Mouse (Mus musculus): Measurements from ENCODE around the gene Mrfap1. TPM values are rescaled to one million over a fixed set of nuclear protein-coding genes. Genes with fewer than 3 reads are reported as not detected.

Gene Mrfap1
- polyA plus RNA-seq, 1 experiment, result 102 TPM

GRCm38 (mm10) chr5:36786052-36786451 lies 10.5 kb downstream of the Mrfap1 start:
- DNase-seq (ENCODE audit: low read depth), result no peak

DNA sequence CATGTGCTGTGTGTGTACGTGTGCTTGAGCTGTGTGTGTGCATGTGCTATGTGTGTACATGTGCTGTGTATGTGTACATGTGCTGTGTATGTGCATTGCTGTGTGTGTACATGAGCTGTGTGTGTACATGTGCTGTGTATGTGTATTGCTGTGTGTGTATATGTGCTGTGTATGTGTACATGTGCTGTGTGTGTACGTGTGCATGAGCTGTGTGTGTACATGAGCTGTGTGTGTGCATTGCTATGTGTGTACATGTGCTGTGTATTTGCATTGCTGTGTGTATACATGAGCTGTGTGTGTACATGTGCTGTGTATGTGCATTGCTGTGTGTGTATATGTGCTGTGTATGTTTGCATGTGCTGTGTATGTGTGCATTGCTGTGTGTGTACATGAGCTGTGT lies 17.1 kb downstream of the Mrfap1 start:
- DNase-seq (ENCODE audit: low read depth), result no peak

DNA sequence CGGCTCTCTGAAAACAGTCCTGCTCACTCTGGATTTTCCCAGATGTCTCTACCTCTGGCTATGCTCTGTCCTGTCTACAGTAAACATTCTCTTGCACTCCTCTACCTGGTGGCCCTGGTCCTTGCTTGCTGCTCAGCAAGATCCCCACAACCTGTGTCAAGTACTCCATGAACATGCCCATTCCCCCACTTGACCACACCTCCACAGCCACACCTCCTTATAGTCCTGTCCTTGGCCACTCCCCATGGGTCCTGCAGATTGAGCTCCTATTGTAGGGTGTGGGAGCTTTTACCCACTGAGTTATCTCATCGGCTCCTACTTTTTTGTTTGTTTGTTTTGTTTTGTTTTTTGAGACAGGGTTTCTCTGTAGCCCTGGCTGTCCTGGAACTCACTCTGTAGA lies 17.7 kb downstream of the Mrfap1 start:
- no peak for DNase-seq (ENCODE audit: low read depth)

DNA sequence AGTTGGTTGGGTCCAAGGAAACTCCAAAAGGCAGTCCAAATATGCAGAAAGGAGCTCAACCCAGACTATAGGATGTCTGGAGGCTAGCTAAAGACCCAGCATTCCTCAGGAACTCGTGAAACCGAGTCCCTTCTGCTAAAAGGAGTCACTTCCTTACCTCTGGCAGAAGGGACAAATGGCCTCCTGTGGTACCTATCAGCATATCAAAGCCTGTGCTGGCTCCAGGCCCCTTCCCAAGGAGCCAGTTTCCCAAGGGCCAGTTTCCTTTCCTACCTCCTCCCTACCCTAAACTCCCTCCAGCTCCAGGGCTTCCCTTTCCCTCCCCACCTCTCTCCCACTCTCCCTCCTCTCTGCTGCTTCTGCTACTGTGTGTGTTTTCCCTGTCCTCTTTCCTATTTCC lies 19.4 kb downstream of the Mrfap1 start:
- no peak for DNase-seq (ENCODE audit: low read depth)

GRCm38 (mm10) chr5:36776021-36776575 lies 20.5 kb downstream of the Mrfap1 start:
- DNase-seq (ENCODE audit: low read depth), result peak; percentile 31

DNA sequence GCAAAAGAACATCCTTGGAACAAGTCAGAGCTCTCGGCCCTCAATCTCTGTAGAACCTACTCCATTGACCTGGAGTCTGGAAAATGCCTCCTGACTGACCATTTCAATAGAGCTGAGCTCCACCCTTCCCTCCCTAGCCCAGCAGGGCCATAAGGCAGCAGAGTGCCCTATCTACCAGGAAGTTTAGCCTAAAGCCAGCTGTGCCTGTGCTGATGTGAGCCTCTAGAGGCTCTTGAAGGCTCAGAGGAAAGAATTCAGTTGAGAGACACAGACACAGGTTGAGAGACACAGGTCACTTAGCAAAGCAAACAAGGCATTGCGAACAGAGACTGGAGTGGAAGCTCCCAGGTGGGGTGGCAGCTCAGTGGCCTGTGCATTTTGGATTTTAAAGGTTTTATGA lies 21.3 kb downstream of the Mrfap1 start:
- no peak for DNase-seq (ENCODE audit: low read depth)

GRCm38 (mm10) chr5:36772586-36772985 lies 24.0 kb downstream of the Mrfap1 start:
- DNase-seq (ENCODE audit: low read depth), result no peak

GRCm38 (mm10) chr5:36769603-36770002 lies 27.0 kb downstream of the Mrfap1 start:
- no peak for DNase-seq (ENCODE audit: low read depth)

- no peak for DNase-seq (ENCODE audit: low read depth)
Observed at GRCm38 (mm10) chr5:36766958-36767703, 29.4 kb downstream of the Mrfap1 start.

DNA sequence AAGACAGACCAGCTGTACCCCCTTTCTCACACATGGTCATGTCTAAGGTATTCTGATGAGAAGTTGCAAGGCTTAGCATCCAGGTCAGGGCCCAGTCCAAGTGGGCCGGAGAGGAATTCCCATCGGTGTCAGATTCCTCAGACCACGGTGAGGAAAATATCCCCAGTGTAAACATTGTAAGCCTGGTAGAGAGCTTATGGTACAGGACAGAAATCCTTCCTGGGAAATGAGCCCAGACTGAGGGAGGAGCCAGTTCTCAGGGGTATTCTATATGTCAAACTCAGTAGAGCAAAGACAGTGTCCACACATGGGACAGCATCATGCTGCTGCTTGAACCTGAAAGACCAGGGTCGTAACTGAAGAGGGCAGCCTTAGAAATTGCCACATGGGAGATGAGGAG lies 36.7 kb downstream of the Mrfap1 start:
- no peak for DNase-seq (ENCODE audit: low read depth)

DNA sequence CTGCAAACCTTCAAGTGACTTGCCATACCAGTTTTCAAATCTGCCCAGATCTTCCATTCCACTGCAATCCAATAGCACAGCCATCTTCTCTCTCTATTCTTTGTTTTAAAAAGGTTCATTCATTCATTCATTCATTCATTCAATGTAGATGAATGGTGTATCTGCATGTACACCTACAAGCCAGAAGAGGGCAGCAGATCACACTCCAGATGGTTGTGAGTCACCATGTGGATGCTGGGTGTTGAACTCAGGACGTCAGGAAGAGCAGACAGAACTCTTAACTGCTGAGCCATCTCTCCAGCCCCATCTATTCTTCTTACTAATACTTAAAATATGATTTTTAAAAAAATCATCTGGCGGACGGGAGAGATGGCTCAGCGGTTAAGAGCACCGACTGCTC lies 39.5 kb downstream of the Mrfap1 start:
- DNase-seq (ENCODE audit: low read depth), result no peak

DNA sequence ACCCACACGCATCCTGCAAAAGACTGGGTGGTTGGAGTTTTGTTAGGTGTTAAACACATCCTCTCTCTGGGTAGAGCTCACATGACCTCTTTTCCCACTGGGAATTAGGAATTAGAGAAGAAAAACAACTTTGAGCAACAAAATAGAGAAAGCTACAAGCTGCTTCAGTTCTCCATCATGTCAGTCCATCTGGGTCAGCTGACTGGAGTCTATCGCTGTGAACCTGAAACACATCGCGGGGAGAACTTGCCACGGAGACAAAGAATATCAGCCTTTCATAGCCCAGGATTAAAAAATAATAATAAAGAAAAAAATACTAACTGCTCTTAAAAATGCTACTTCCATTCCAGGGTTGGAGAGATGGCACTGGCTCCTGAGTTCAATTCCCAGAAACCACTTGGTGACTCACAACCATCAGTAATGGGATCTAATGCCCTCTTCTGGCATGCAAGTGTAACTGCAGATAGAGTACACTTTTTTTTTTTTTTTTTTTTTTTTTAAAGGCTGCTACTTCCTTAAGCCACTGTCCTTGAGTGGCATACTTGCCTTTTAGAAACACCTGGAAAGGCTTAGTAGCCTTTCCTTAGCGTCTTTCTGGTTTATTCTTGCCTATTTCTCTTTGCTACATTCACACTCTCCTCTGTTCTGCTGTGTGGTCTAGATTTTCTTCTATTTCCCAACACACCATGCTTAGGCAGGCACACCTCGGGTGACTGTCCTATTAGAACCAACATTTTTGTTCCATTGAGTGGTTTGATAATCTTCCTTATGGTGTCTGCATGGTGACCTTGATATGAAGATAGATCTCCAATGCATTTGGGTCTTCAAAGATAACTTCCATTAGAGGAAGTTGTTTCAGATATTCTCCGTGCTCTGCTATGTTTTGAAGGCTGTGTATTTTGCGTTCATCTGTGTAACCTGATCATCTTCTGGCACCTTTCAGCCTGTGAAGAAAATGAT lies 46.2 kb downstream of the Mrfap1 start:
- no peak for DNase-seq (ENCODE audit: low read depth)

GRCm38 (mm10) chr5:36748536-36749061 lies 48.0 kb downstream of the Mrfap1 start, which contains the start of gene Bloc1s4:
Gene Bloc1s4, minus strand, starts transcription at chr5:36748650.
- no peak for DNase-seq (ENCODE audit: low read depth)

- no peak for DNase-seq (ENCODE audit: low read depth)
Observed at GRCm38 (mm10) chr5:36747794-36748535, 48.6 kb downstream of the Mrfap1 start.

- DNase-seq (ENCODE audit: low read depth), result no peak
Observed at GRCm38 (mm10) chr5:36747071-36747470, 49.5 kb downstream of the Mrfap1 start.

Other genes starting within 250 kb of the Mrfap1 start
- gene Tbc1d14, start 203.5 kb downstream of the Mrfap1 start, polyA plus RNA-seq (2012; rRNA removed), result 55.4 and 55.6 TPM in 2 replicates
- gene D5Ertd579e, start 100.7 kb downstream of the Mrfap1 start, polyA plus RNA-seq (2012; rRNA removed), result 34.1 and 45.9 TPM in 2 replicates
- gene Bloc1s4, start 48.1 kb downstream of the Mrfap1 start, polyA plus RNA-seq (2012; rRNA removed), result 21.7 and 24.5 TPM in 2 replicates
- 57.1 and 66.0 TPM in 2 replicates for gene Man2b2, start 33.9 kb upstream of the Mrfap1 start, polyA plus RNA-seq (2012; rRNA removed)
- gene Ppp2r2c, start 71.7 kb upstream of the Mrfap1 start, polyA plus RNA-seq (2012; rRNA removed), result 1.1 and 1.9 TPM in 2 replicates
- gene Wfs1, start 192.4 kb upstream of the Mrfap1 start, polyA plus RNA-seq (2012; rRNA removed), result 26.5 and 41.3 TPM in 2 replicates